Mouse (Mus musculus): ENCODE results near the gene Vmn2r96. TPM values are rescaled to one million over a fixed set of nuclear protein-coding genes. Genes with fewer than 3 reads are reported as not detected.
"Not testable (repeated sequence)": the region's sequence is repeated elsewhere in the genome, so short reads cannot be mapped to it uniquely, and the experiment has no call there.

The Vmn2r96 gene
- total RNA-seq (2021), result not detected
- long read RNA-seq, result 0 reads

- not testable (repeated sequence) for DNase-seq (ENCODE audit: low spot score in 2 of 2)
Observed at GRCm38 (mm10) chr17:18572851-18573250, at the start of gene Vmn2r96. TSS of gene Vmn2r96 (plus strand) at chr17:18573151.

GRCm38 (mm10) chr17:18523371-18523770, 49.6 kb upstream of the Vmn2r96 start:
- no peak for DNase-seq (ENCODE audit: low spot score in 2 of 2)

- no peak for DNase-seq (ENCODE audit: low spot score in 2 of 2)
Observed at GRCm38 (mm10) chr17:18523991-18524390, 49.0 kb upstream of the Vmn2r96 start.

- not testable (repeated sequence) for DNase-seq (ENCODE audit: low spot score in 2 of 2)
Observed at GRCm38 (mm10) chr17:18558212-18559158, 14.5 kb upstream of the Vmn2r96 start.

- not testable (repeated sequence) for DNase-seq (ENCODE audit: low spot score in 2 of 2)
Observed at GRCm38 (mm10) chr17:18566186-18566585, 6.8 kb upstream of the Vmn2r96 start.

GRCm38 (mm10) chr17:18615151-18615550, 42.2 kb downstream of the Vmn2r96 start:
- DNase-seq (ENCODE audit: low spot score in 2 of 2), result not testable (repeated sequence)

- DNase-seq (ENCODE audit: low spot score in 2 of 2), result no peak
Observed at GRCm38 (mm10) chr17:18626532-18626931, 53.6 kb downstream of the Vmn2r96 start.

Other genes starting within 250 kb of the Vmn2r96 start
- under 1 TPM in 1 of 2 experiments, not detected in 1; 0.02 TPM for gene Vmn2r95, start 149.1 kb upstream of the Vmn2r96 start, total RNA-seq (2021)

Measured in layer of hippocampus, adult 18-20 months (tissue).